Mouse (Mus musculus): Measurements from ENCODE around the gene Hnrnph3. TPM values are rescaled to one million over a fixed set of nuclear protein-coding genes. Genes with fewer than 3 reads are reported as not detected.

The Hnrnph3 gene
- total RNA-seq, 1 experiment, result 25.7 TPM

- H3K36me3 ChIP-seq (ENCODE audit: control insufficient read depth, insufficient read depth, low read length, poor library complexity, severe bottlenecking), result peaks cover 35% of the 10 kb centered on the region
- in situ Hi-C loops (cut with MboI; ENCODE audit: low sequenced_read_pairs in 2 of 2, unreplicated experiment in 2 of 2), result no loop called here
- H3K9ac ChIP-seq (ENCODE audit: insufficient read depth, low read depth, low read length, poor library complexity, severe bottlenecking), result no peak overlapping the region
- no peak overlapping the region for H3K27ac ChIP-seq (ENCODE audit: insufficient read depth, low read depth, low read length, poor library complexity, severe bottlenecking)
- DNase-seq (ENCODE audit: low read depth, low spot score), result no peak
- no peak overlapping the region for H3K4me3 ChIP-seq (ENCODE audit: insufficient read depth in 1 of 2, low read depth in 1 of 2, low read length in 2 of 2, poor library complexity in 1 of 2, severe bottlenecking in 1 of 2)
- H3K9me3 ChIP-seq (ENCODE audit: control insufficient read depth, insufficient read depth, low read depth, low read length), result no peaks in the 10 kb centered on the region
- TF ChIP-seq MAFK (IDR thresholded peaks at IDR 0.05; ENCODE audit: insufficient read depth, low read depth, low read length) (no peak), ZC3H11A (IDR thresholded peaks at IDR 0.05; ENCODE audit: borderline replicate concordance, low read depth, low read length) (no peak), ZNF384 (IDR thresholded peaks at IDR 0.05; ENCODE audit: low read depth, low read length) (no peak), CHD2 (IDR thresholded peaks at IDR 0.05; ENCODE audit: low read depth, low read length) (no peak), HCFC1 (IDR thresholded peaks at IDR 0.05; ENCODE audit: borderline replicate concordance, insufficient read depth, low read length) (no peak)
- H3K4me1 ChIP-seq (ENCODE audit: control insufficient read depth in 2 of 2, insufficient read depth in 2 of 2, low read length in 2 of 2, poor library complexity in 1 of 2), result no peaks in the 10 kb centered on the region
Measured at GRCm38 (mm10) chr10:63011556-63011955, 12.5 kb downstream of the Hnrnph3 start.

DNA sequence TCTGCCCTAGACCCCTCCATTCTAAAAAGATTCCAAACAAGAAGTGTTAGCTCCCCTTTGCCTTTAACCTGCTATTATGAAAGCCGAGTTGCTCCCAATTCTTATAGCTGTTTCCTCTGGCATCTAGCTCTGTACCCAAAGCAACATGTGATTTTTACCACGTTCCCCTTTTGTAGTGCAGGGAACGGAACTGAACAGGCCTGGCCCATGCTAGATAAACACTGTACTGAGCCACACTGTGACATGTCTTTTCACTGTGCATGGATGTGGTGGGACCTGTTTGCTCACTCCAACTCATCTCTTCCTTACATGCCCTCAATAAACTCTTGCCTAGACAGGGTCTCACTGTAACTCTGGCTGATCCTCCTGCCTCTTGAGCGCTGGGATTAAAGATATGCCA is 13.7 kb downstream of the Hnrnph3 start:
- no peak for DNase-seq (ENCODE audit: low read depth, low spot score)
- H3K4me1 ChIP-seq (ENCODE audit: control insufficient read depth in 2 of 2, insufficient read depth in 2 of 2, low read length in 2 of 2, poor library complexity in 1 of 2), result no peaks in the 10 kb centered on the region
- H3K9ac ChIP-seq (ENCODE audit: insufficient read depth, low read depth, low read length, poor library complexity, severe bottlenecking), result no peak overlapping the region
- TF ChIP-seq MAFK (IDR thresholded peaks at IDR 0.05; ENCODE audit: insufficient read depth, low read depth, low read length), result no peak
- no peak for TF ChIP-seq CHD2 (IDR thresholded peaks at IDR 0.05; ENCODE audit: low read depth, low read length)
- no peak for TF ChIP-seq HCFC1 (IDR thresholded peaks at IDR 0.05; ENCODE audit: borderline replicate concordance, insufficient read depth, low read length)
- TF ChIP-seq ZC3H11A (IDR thresholded peaks at IDR 0.05; ENCODE audit: borderline replicate concordance, low read depth, low read length), result no peak
- no peak for TF ChIP-seq ZNF384 (IDR thresholded peaks at IDR 0.05; ENCODE audit: low read depth, low read length)
- no peak overlapping the region for H3K27ac ChIP-seq (ENCODE audit: insufficient read depth, low read depth, low read length, poor library complexity, severe bottlenecking)
- H3K36me3 ChIP-seq (ENCODE audit: control insufficient read depth, insufficient read depth, low read length, poor library complexity, severe bottlenecking), result peaks cover 29% of the 10 kb centered on the region
- no peak overlapping the region for H3K4me3 ChIP-seq (ENCODE audit: insufficient read depth in 1 of 2, low read depth in 1 of 2, low read length in 2 of 2, poor library complexity in 1 of 2, severe bottlenecking in 1 of 2)
- in situ Hi-C loops (cut with MboI; ENCODE audit: low sequenced_read_pairs in 2 of 2, unreplicated experiment in 2 of 2), result no loop called here
- H3K9me3 ChIP-seq (ENCODE audit: control insufficient read depth, insufficient read depth, low read depth, low read length), result no peaks in the 10 kb centered on the region

- Histone ChIP-seq H3K36me3 (ENCODE audit: control insufficient read depth, insufficient read depth, low read length, poor library complexity, severe bottlenecking) (peaks cover 34% of the 10 kb centered on the region), H3K27ac (ENCODE audit: insufficient read depth, low read depth, low read length, poor library complexity, severe bottlenecking) (no peak overlapping the region), H3K9ac (ENCODE audit: insufficient read depth, low read depth, low read length, poor library complexity, severe bottlenecking) (no peak overlapping the region), H3K9me3 (ENCODE audit: control insufficient read depth, insufficient read depth, low read depth, low read length) (no peaks in the 10 kb centered on the region), H3K4me1 (ENCODE audit: control insufficient read depth in 2 of 2, insufficient read depth in 2 of 2, low read length in 2 of 2, poor library complexity in 1 of 2) (no peaks in the 10 kb centered on the region), H3K4me3 (ENCODE audit: insufficient read depth in 1 of 2, low read depth in 1 of 2, low read length in 2 of 2, poor library complexity in 1 of 2, severe bottlenecking in 1 of 2) (no peak overlapping the region)
- in situ Hi-C loops (cut with MboI; ENCODE audit: low sequenced_read_pairs in 2 of 2, unreplicated experiment in 2 of 2), result no loop called here
- no peak for TF ChIP-seq CHD2 (IDR thresholded peaks at IDR 0.05; ENCODE audit: low read depth, low read length)
- no peak for DNase-seq (ENCODE audit: low read depth, low spot score)
Measured at GRCm38 (mm10) chr10:63008193-63008592, 15.8 kb downstream of the Hnrnph3 start.

GRCm38 (mm10) chr10:63004556-63004955 is 19.5 kb downstream of the Hnrnph3 start:
- no peak for TF ChIP-seq ZNF384 (IDR thresholded peaks at IDR 0.05; ENCODE audit: low read depth, low read length)
- no peak for TF ChIP-seq HCFC1 (IDR thresholded peaks at IDR 0.05; ENCODE audit: borderline replicate concordance, insufficient read depth, low read length)
- Histone ChIP-seq H3K9me3 (ENCODE audit: control insufficient read depth, insufficient read depth, low read depth, low read length) (no peaks in the 10 kb centered on the region), H3K4me1 (ENCODE audit: control insufficient read depth in 2 of 2, insufficient read depth in 2 of 2, low read length in 2 of 2, poor library complexity in 1 of 2) (no peaks in the 10 kb centered on the region), H3K4me3 (ENCODE audit: insufficient read depth in 1 of 2, low read depth in 1 of 2, low read length in 2 of 2, poor library complexity in 1 of 2, severe bottlenecking in 1 of 2) (no peak overlapping the region), H3K27ac (ENCODE audit: insufficient read depth, low read depth, low read length, poor library complexity, severe bottlenecking) (no peak overlapping the region), H3K9ac (ENCODE audit: insufficient read depth, low read depth, low read length, poor library complexity, severe bottlenecking) (no peak overlapping the region), H3K36me3 (ENCODE audit: control insufficient read depth, insufficient read depth, low read length, poor library complexity, severe bottlenecking) (peaks cover 40% of the 10 kb centered on the region)
- in situ Hi-C loops (cut with MboI; ENCODE audit: low sequenced_read_pairs in 2 of 2, unreplicated experiment in 2 of 2), result no loop called here
- no peak for DNase-seq (ENCODE audit: low read depth, low spot score)

- in situ Hi-C loops (cut with MboI; ENCODE audit: low sequenced_read_pairs in 2 of 2, unreplicated experiment in 2 of 2), result no loop called here
- H3K27ac ChIP-seq (ENCODE audit: insufficient read depth, low read depth, low read length, poor library complexity, severe bottlenecking), result no peak overlapping the region
- no peaks in the 10 kb centered on the region for H3K9me3 ChIP-seq (ENCODE audit: control insufficient read depth, insufficient read depth, low read depth, low read length)
- no peaks in the 10 kb centered on the region for H3K4me1 ChIP-seq (ENCODE audit: control insufficient read depth in 2 of 2, insufficient read depth in 2 of 2, low read length in 2 of 2, poor library complexity in 1 of 2)
- DNase-seq (ENCODE audit: low read depth, low spot score), result no peak
- H3K9ac ChIP-seq (ENCODE audit: insufficient read depth, low read depth, low read length, poor library complexity, severe bottlenecking), result no peak overlapping the region
- peaks cover 37% of the 10 kb centered on the region for H3K36me3 ChIP-seq (ENCODE audit: control insufficient read depth, insufficient read depth, low read length, poor library complexity, severe bottlenecking)
- no peak for TF ChIP-seq HCFC1 (IDR thresholded peaks at IDR 0.05; ENCODE audit: borderline replicate concordance, insufficient read depth, low read length)
- TF ChIP-seq CHD2 (IDR thresholded peaks at IDR 0.05; ENCODE audit: low read depth, low read length), result no peak
- no peak for TF ChIP-seq ZC3H11A (IDR thresholded peaks at IDR 0.05; ENCODE audit: borderline replicate concordance, low read depth, low read length)
- TF ChIP-seq ZNF384 (IDR thresholded peaks at IDR 0.05; ENCODE audit: low read depth, low read length), result no peak
- no peak for TF ChIP-seq MAFK (IDR thresholded peaks at IDR 0.05; ENCODE audit: insufficient read depth, low read depth, low read length)
- H3K4me3 ChIP-seq (ENCODE audit: insufficient read depth in 1 of 2, low read depth in 1 of 2, low read length in 2 of 2, poor library complexity in 1 of 2, severe bottlenecking in 1 of 2), result no peak overlapping the region
Measured at GRCm38 (mm10) chr10:63003252-63003651, 20.8 kb downstream of the Hnrnph3 start.

All from ES-E14 (cell line).